ENCODE assay signal across 29 mouse cellular contexts in the genomic region with DNA sequence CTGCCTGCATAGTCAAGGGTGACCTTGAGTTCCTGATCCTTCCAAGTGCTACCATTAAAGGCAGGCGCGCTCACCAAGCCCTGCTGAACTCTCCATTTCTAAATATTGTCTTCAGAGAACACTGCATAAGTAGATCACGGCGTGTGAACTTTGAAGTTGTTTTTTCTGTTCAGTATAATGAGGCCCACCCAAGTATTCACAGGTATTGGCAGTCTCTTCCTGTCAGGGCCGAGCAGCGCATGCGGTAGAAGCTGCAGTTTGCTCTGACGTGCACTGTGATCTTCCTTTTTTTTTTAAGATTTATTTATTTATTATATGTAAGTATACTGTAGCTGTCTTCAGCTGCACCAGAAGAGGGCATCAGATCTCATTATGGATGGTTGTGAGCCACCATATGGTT. TPM values are rescaled to one million over a fixed set of nuclear protein-coding genes. Genes with fewer than 3 reads are reported as not detected.
A peak's percentile ranks its signal among the peaks of the same experiment; 100 is the strongest.
DNase-seq lines count a peak whose midpoint lies in the region; ATAC-seq and TF ChIP-seq lines count a peak whose summit lies in the region.
"Had no signal": no experiment of that assay in that cellular context is flagged by ENCODE, and none has a peak within 500 bp of the region (broad histone marks: within the 10 kb centered on the region; RNA-seq: fewer than 3 reads in every experiment).

No protein-coding gene starts in this region.

- no peaks in the 10 kb centered on the region for H3K36me3 ChIP-seq in intestine, embryonic 15.5 days
- H3K36me3 ChIP-seq in intestine, embryonic 16.5 days (ENCODE audit: control insufficient read depth, insufficient read depth, low read length): no peaks in the 10 kb centered on the region
- H3K36me3 ChIP-seq in intestine, postnatal 0 days (ENCODE audit: control insufficient read depth, insufficient read depth): peaks cover 3% of the 10 kb centered on the region; the same call in 1 of the 2 replicates
- H3K36me3 ChIP-seq: forebrain, embryonic 12.5 days; hindbrain, embryonic 13.5 days had no signal

- 0 out of 2 replicates have a peak overlapping the region, but pooled peaks have one; percentile 17 for H3K27ac ChIP-seq in intestine, embryonic 15.5 days
- H3K27ac ChIP-seq in intestine, embryonic 16.5 days (ENCODE audit: low read length): no peak overlapping the region
- no peak overlapping the region; the same call in 1 of the 2 replicates for H3K27ac ChIP-seq in intestine, postnatal 0 days (ENCODE audit: low read depth, low read length)
- H3K27ac ChIP-seq: forebrain, embryonic 12.5 days; heart, embryonic 13.5 days; hindbrain, embryonic 13.5 days had no signal

- TF ChIP-seq CTCF in intestine, postnatal 0 days (IDR thresholded peaks at IDR 0.05; ENCODE audit: low read depth): peak; percentile 33; the same call in 1 of the 2 replicates

- peaks cover 7% of the 10 kb centered on the region for H3K4me1 ChIP-seq in intestine, embryonic 15.5 days (replicated peaks)
- H3K4me1 ChIP-seq in intestine, embryonic 16.5 days (ENCODE audit: control insufficient read depth, insufficient read depth, low read length): peaks cover 18% of the 10 kb centered on the region
- H3K4me1 ChIP-seq in intestine, postnatal 0 days (replicated peaks; ENCODE audit: control insufficient read depth, insufficient read depth, low read length): no peaks in the 10 kb centered on the region

- H3K9me3 ChIP-seq in intestine, embryonic 15.5 days: no peaks in the 10 kb centered on the region
- no peaks in the 10 kb centered on the region for H3K9me3 ChIP-seq in intestine, embryonic 16.5 days (ENCODE audit: control insufficient read depth, low read length)
- no peaks in the 10 kb centered on the region for H3K9me3 ChIP-seq in intestine, postnatal 0 days (ENCODE audit: control insufficient read depth)
- H3K9me3 ChIP-seq: embryonic facial prominence, embryonic 13.5 days; forebrain, embryonic 12.5 days; heart, embryonic 13.5 days; hindbrain, embryonic 13.5 days had no signal

- no peak for ATAC-seq in intestine, embryonic 15.5 days
- ATAC-seq in intestine, embryonic 16.5 days: no peak
- ATAC-seq in activated CD4-positive, CD25-positive, alpha-beta regulatory T cell, adult 4 months: peak; percentile 52
- ATAC-seq in intestine, postnatal 0 days: no peak; the same call in 1 of the 2 replicates
- ATAC-seq: midbrain, embryonic 16.5 days had no signal

- H3K4me3 ChIP-seq in intestine, embryonic 15.5 days (replicated peaks): no peak overlapping the region
- no peak overlapping the region for H3K4me3 ChIP-seq in intestine, embryonic 16.5 days (ENCODE audit: low read length)
- H3K4me3 ChIP-seq in intestine, postnatal 0 days (ENCODE audit: low read depth, low read length): no peak overlapping the region
- H3K4me3 ChIP-seq: embryonic facial prominence, embryonic 13.5 days; erythroblast, embryonic 14.5 days; forebrain, embryonic 12.5 days; heart, adult 2 months; heart, embryonic 13.5 days; hindbrain, embryonic 13.5 days; myocyte had no signal

- no peaks in the 10 kb centered on the region for H3K27me3 ChIP-seq in intestine, embryonic 15.5 days (replicated peaks)
- no peaks in the 10 kb centered on the region for H3K27me3 ChIP-seq in intestine, embryonic 16.5 days (replicated peaks; ENCODE audit: control insufficient read depth, insufficient read depth, low read length)
- H3K27me3 ChIP-seq in intestine, postnatal 0 days (replicated peaks; ENCODE audit: control insufficient read depth, insufficient read depth, low read length): no peaks in the 10 kb centered on the region
- H3K27me3 ChIP-seq: embryonic facial prominence, embryonic 13.5 days; forebrain, embryonic 12.5 days; heart, embryonic 13.5 days; hindbrain, embryonic 13.5 days had no signal

- DNase-seq in heart, postnatal 36 days: no peak
- no peak for DNase-seq in right cerebral cortex, postnatal 10 days (ENCODE audit: low spot score in 2 of 2)
- DNase-seq in left cerebral cortex, postnatal 10 days (ENCODE audit: extremely low spot score in 1 of 2, low spot score in 2 of 2): no peak
- DNase-seq: adrenal gland, postnatal 25 days; cerebellum, adult 2 months; cerebellum, postnatal 36 days; embryo, embryonic 11 days; gastrocnemius, postnatal 25 days; heart, adult 2 months; heart, postnatal 14 days; kidney, adult 11 months; kidney, postnatal 4 days; layer of hippocampus, adult 9-11 months; lung, postnatal 4 days; thymus, adult 18-20 months; thymus, postnatal 36 days had no signal

- 77% methylated on average over 8 of the region's 8 CpGs for WGBS in intestine, embryonic 15.5 days
- 74% methylated on average over 8 of the region's 8 CpGs for WGBS in intestine, embryonic 16.5 days
- 56% methylated on average over 8 of the region's 8 CpGs for WGBS in intestine, postnatal 0 days

- H3K9ac ChIP-seq in intestine, embryonic 15.5 days: no peak overlapping the region
- no peak overlapping the region for H3K9ac ChIP-seq in intestine, embryonic 16.5 days (ENCODE audit: low read depth, low read length)
- no peak overlapping the region for H3K9ac ChIP-seq in intestine, postnatal 0 days (ENCODE audit: low read depth, low read length)
- H3K9ac ChIP-seq: forebrain, embryonic 12.5 days; heart, embryonic 13.5 days; hindbrain, embryonic 13.5 days had no signal

- H3K4me2 ChIP-seq in intestine, embryonic 15.5 days (replicated peaks): no peak overlapping the region
- H3K4me2 ChIP-seq in intestine, embryonic 16.5 days (ENCODE audit: low read depth, low read length): no peak overlapping the region
- no peak overlapping the region for H3K4me2 ChIP-seq in intestine, postnatal 0 days (replicated peaks; ENCODE audit: low read depth)
- H3K4me2 ChIP-seq: embryonic facial prominence, embryonic 13.5 days; forebrain, embryonic 12.5 days; heart, embryonic 13.5 days; hindbrain, embryonic 13.5 days had no signal

- intact Hi-C loops in heart, postnatal 36 days (cut with DNase I): no loop called here
- intact Hi-C loops in left cerebral cortex, postnatal 10 days (cut with DNase I): no loop called here

RNA-seq across cellular contexts. Expression of a gene that starts 9.7 kb away (rescaled TPM):
- polyA plus RNA-seq in intestine, embryonic 15.5 days (2015; fragmentation: Nextera tagmentation; extraction: Ambion mirVana): 89.5 and 101 TPM in 2 replicates
- polyA plus RNA-seq in intestine, embryonic 16.5 days (2015; fragmentation: Nextera tagmentation; extraction: Ambion mirVana): 123 and 129 TPM in 2 replicates
- polyA plus RNA-seq in activated CD4-positive, CD25-positive, alpha-beta regulatory T cell, adult 4 months (2017; shearing (Covaris generic)): 10 to 100 TPM; 20.9 to 21.3 TPM
- polyA plus RNA-seq in intestine, postnatal 0 days (2015; fragmentation: Nextera tagmentation; extraction: Ambion mirVana): 113 and 116 TPM in 2 replicates
- total RNA-seq in heart, postnatal 36 days (2021): 100 to 1,000 TPM; 128 to 142 TPM
- total RNA-seq in left cerebral cortex, postnatal 10 days (2021): 10 to 100 TPM; 18.2 to 21.3 TPM

RNA-seq across cellular contexts. Expression of a gene that starts 18.3 kb away (rescaled TPM):
- polyA plus RNA-seq in intestine, embryonic 15.5 days (2015; fragmentation: Nextera tagmentation; extraction: Ambion mirVana): 82.9 and 93.8 TPM in 2 replicates
- polyA plus RNA-seq in intestine, embryonic 16.5 days (2015; fragmentation: Nextera tagmentation; extraction: Ambion mirVana): 68.2 and 72.2 TPM in 2 replicates
- 10 to 100 TPM; 47.9 to 51.0 TPM for polyA plus RNA-seq in activated CD4-positive, CD25-positive, alpha-beta regulatory T cell, adult 4 months (2017; shearing (Covaris generic))
- 28.1 and 32.7 TPM in 2 replicates for polyA plus RNA-seq in intestine, postnatal 0 days (2015; fragmentation: Nextera tagmentation; extraction: Ambion mirVana)
- 10 to 100 TPM; 14.3 to 15.3 TPM for total RNA-seq in heart, postnatal 36 days (2021)
- 10 to 100 TPM; 83.1 to 83.4 TPM for total RNA-seq in left cerebral cortex, postnatal 10 days (2021)

RNA-seq across cellular contexts. Expression of a gene that starts 26.8 kb away (rescaled TPM):
- 53.4 and 94.1 TPM in 2 replicates for polyA plus RNA-seq in intestine, embryonic 15.5 days (2015; fragmentation: Nextera tagmentation; extraction: Ambion mirVana)
- 14.8 and 17.3 TPM in 2 replicates for polyA plus RNA-seq in intestine, embryonic 16.5 days (2015; fragmentation: Nextera tagmentation; extraction: Ambion mirVana)
- not detected for polyA plus RNA-seq in activated CD4-positive, CD25-positive, alpha-beta regulatory T cell, adult 4 months (2017; shearing (Covaris generic))
- polyA plus RNA-seq in intestine, postnatal 0 days (2015; fragmentation: Nextera tagmentation; extraction: Ambion mirVana): 10.5 and 11.7 TPM in 2 replicates
- under 1 TPM in 1 of 2 experiments, not detected in 1; 0.31 TPM for total RNA-seq in heart, postnatal 36 days (2021)
- 100 to 1,000 TPM; 228 to 258 TPM for total RNA-seq in left cerebral cortex, postnatal 10 days (2021)
- total RNA-seq: liver, adult 2 months; neutrophil, adult 5-6 weeks had no signal
- polyA plus RNA-seq: liver, adult 2 months had no signal

RNA-seq across cellular contexts. Expression of a gene that starts 31.6 kb away (rescaled TPM):
- polyA plus RNA-seq in intestine, embryonic 15.5 days (2015; fragmentation: Nextera tagmentation; extraction: Ambion mirVana): 11.8 and 19.3 TPM in 2 replicates
- 13.4 and 15.2 TPM in 2 replicates for polyA plus RNA-seq in intestine, embryonic 16.5 days (2015; fragmentation: Nextera tagmentation; extraction: Ambion mirVana)
- 1 to 10 TPM; 2.9 to 8.9 TPM for polyA plus RNA-seq in activated CD4-positive, CD25-positive, alpha-beta regulatory T cell, adult 4 months (2017; shearing (Covaris generic))
- polyA plus RNA-seq in intestine, postnatal 0 days (2015; fragmentation: Nextera tagmentation; extraction: Ambion mirVana): 1.1 and 1.2 TPM in 2 replicates
- total RNA-seq in heart, postnatal 36 days (2021): 1 to 10 TPM in 1 of 2 experiments, under 1 TPM in 1; 0.19 to 1.4 TPM
- total RNA-seq in left cerebral cortex, postnatal 10 days (2021): 10 to 100 TPM; 72.4 to 73.3 TPM

RNA-seq across cellular contexts. Expression of a gene that starts 35.5 kb away (rescaled TPM):
- polyA plus RNA-seq in intestine, embryonic 15.5 days (2015; fragmentation: Nextera tagmentation; extraction: Ambion mirVana): 36.4 and 126 TPM in 2 replicates
- 104 and 149 TPM in 2 replicates for polyA plus RNA-seq in intestine, embryonic 16.5 days (2015; fragmentation: Nextera tagmentation; extraction: Ambion mirVana)
- polyA plus RNA-seq in activated CD4-positive, CD25-positive, alpha-beta regulatory T cell, adult 4 months (2017; shearing (Covaris generic)): not detected
- polyA plus RNA-seq in intestine, postnatal 0 days (2015; fragmentation: Nextera tagmentation; extraction: Ambion mirVana): 9.9 and 16.3 TPM in 2 replicates
- total RNA-seq in heart, postnatal 36 days (2021): not detected
- 1 to 10 TPM in 1 of 2 experiments, under 1 TPM in 1; 0.67 to 1.1 TPM for total RNA-seq in left cerebral cortex, postnatal 10 days (2021)
- total RNA-seq: gastrocnemius, postnatal 25 days; heart, adult 2 months; heart, postnatal 14 days; neutrophil, adult 5-6 weeks had no signal
- polyA plus RNA-seq: heart, adult 2 months; liver, adult 2 months had no signal
